Mouse (Mus musculus): ENCODE measurements around the gene Ncbp1. TPM values are rescaled to one million over a fixed set of nuclear protein-coding genes. Genes with fewer than 3 reads are reported as not detected.

The Ncbp1 gene
- polyA plus RNA-seq, 1 experiment from 2014 or later: 104 TPM

DNA sequence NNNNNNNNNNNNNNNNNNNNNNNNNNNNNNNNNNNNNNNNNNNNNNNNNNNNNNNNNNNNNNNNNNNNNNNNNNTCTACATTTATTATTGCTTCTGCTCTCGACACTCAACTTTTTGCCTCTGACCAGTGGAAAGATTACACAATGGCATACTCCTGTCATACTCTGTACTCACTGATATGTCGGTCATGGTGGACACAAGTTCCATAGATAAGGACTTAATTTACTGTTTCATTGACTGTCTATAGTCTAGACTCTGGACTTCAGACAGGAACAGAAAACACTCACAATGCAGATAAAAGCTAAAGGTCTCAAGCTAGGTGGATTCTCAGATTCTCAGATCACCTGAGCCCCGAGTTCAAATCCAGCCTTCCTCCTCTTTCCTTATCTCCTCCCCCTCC, 82.7 kb downstream of the Ncbp1 start:
- Histone ChIP-seq H3K4me2 (no peak overlapping the region), H3K9me3 (no peaks in the 10 kb centered on the region), H3K4me1 (replicated peaks) (no peaks in the 10 kb centered on the region), H3K36me3 (no peaks in the 10 kb centered on the region), H3K27ac (no peak overlapping the region), H3K9ac (replicated peaks) (no peak overlapping the region), H3K4me3 (replicated peaks) (no peak overlapping the region), H3K27me3 (no peaks in the 10 kb centered on the region; the same call in 1 of the 2 replicates)
- ATAC-seq (ENCODE audit: insufficient number of reproducible peaks, insufficient read depth, low FRiP score, low TSS enrichment, low read depth): no peak
- WGBS: 86% methylated on average over 3 of the region's 3 CpGs

Other genes with a start within 250 kb of the Ncbp1 start
- gene Ccdc180, start 248.3 kb upstream of the Ncbp1 start, polyA plus RNA-seq (2016; fragmentation: Nextera tagmentation; extraction: Ambion mirVana): 0.06 TPM in 1 of 2 replicates, not detected in the other
- gene Tdrd7, start 173.3 kb upstream of the Ncbp1 start, polyA plus RNA-seq (2016; fragmentation: Nextera tagmentation; extraction: Ambion mirVana): 7.2 and 8.7 TPM in 2 replicates
- gene Tmod1, start 99.7 kb upstream of the Ncbp1 start, polyA plus RNA-seq (2016; fragmentation: Nextera tagmentation; extraction: Ambion mirVana): 4.8 and 5.1 TPM in 2 replicates
- gene Tstd2, start 81 bp downstream of the Ncbp1 start, polyA plus RNA-seq (2016; fragmentation: Nextera tagmentation; extraction: Ambion mirVana): 55.7 and 66.0 TPM in 2 replicates
- 28.9 and 31.1 TPM in 2 replicates for gene Xpa, start 57.7 kb downstream of the Ncbp1 start, polyA plus RNA-seq (2016; fragmentation: Nextera tagmentation; extraction: Ambion mirVana)
- not detected in 2 replicates for gene Foxe1, start 205.0 kb downstream of the Ncbp1 start, polyA plus RNA-seq (2016; fragmentation: Nextera tagmentation; extraction: Ambion mirVana)